Mouse (Mus musculus): ENCODE results near the gene Gm5148. TPM values are rescaled to one million over a fixed set of nuclear protein-coding genes. Genes with fewer than 3 reads are reported as not detected.
A peak's percentile ranks its signal among the peaks of the same experiment; 100 is the strongest.

Gene Gm5148
- polyA plus RNA-seq, 1 experiment: 1.1 TPM

- no peak for DNase-seq (ENCODE audit: low read depth, low spot score)
- 41% methylated on average over 14 of the region's 14 CpGs for WGBS
These were observed 19.5 kb downstream of the Gm5148 start for GRCm38 (mm10) chr3:37704701-37705279.

GRCm38 (mm10) chr3:37703066-37703465 lies 21.2 kb downstream of the Gm5148 start:
- 94% methylated on average over 6 of the region's 6 CpGs for WGBS
- DNase-seq (ENCODE audit: low read depth, low spot score): no peak

DNA sequence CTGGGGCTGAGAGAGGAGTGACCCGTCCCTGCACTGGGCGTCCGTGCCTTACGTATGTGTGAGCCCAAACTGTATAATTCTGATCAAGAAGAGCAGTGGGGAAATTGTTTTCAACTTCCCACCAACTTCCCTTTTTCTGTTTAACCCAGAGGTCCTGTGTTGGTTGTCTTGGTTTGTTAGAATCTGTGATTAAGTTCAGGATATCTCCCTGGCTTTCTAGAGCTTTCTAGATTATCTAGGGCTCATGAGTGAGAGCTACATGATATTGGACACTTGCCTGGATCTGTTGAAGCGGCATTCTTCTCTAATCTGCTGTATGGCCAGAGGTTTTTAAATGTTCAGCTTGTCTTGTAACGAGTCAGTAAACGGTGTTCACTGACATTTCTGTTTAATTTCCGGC lies 30.7 kb downstream of the Gm5148 start:
- 78% methylated on average over 8 of the region's 8 CpGs for WGBS
- DNase-seq (ENCODE audit: low read depth, low spot score): no peak

GRCm38 (mm10) chr3:37692945-37693344 lies 31.3 kb downstream of the Gm5148 start:
- no peak for DNase-seq (ENCODE audit: low read depth, low spot score)
- WGBS: 78% methylated on average over 4 of the region's 4 CpGs

- 23% methylated on average over 28 of the region's 28 CpGs for WGBS
These were observed 36.9 kb downstream of the Gm5148 start for GRCm38 (mm10) chr3:37687158-37687980.

GRCm38 (mm10) chr3:37686751-37687150 lies 37.5 kb downstream of the Gm5148 start:
- no peak for DNase-seq (ENCODE audit: low read depth, low spot score)
- 36% methylated on average over 6 of the region's 6 CpGs for WGBS

More at GRCm38 (mm10) chr3:37687158-37687980, 36.9 kb downstream of the Gm5148 start:
- peak; percentile 56 for DNase-seq (ENCODE audit: low read depth, low spot score)

GRCm38 (mm10) chr3:37686219-37686618 lies 38.1 kb downstream of the Gm5148 start:
- 60% methylated on average over 7 of the region's 7 CpGs for WGBS
- DNase-seq (ENCODE audit: low read depth, low spot score): no peak

GRCm38 (mm10) chr3:37676291-37676690 lies 48.0 kb downstream of the Gm5148 start:
- 85% methylated on average over 8 of the region's 8 CpGs for WGBS
- DNase-seq (ENCODE audit: low read depth, low spot score): no peak

- DNase-seq (ENCODE audit: low read depth, low spot score): no peak
These were observed 49.2 kb downstream of the Gm5148 start for GRCm38 (mm10) chr3:37675056-37675525.

GRCm38 (mm10) chr3:37673513-37674261 lies 50.6 kb downstream of the Gm5148 start:
- WGBS: 59% methylated on average over 13 of the region's 13 CpGs
- no peak for DNase-seq (ENCODE audit: low read depth, low spot score)

More at GRCm38 (mm10) chr3:37675056-37675525, 49.2 kb downstream of the Gm5148 start:
- WGBS: 73% methylated on average over 11 of the region's 11 CpGs

DNA sequence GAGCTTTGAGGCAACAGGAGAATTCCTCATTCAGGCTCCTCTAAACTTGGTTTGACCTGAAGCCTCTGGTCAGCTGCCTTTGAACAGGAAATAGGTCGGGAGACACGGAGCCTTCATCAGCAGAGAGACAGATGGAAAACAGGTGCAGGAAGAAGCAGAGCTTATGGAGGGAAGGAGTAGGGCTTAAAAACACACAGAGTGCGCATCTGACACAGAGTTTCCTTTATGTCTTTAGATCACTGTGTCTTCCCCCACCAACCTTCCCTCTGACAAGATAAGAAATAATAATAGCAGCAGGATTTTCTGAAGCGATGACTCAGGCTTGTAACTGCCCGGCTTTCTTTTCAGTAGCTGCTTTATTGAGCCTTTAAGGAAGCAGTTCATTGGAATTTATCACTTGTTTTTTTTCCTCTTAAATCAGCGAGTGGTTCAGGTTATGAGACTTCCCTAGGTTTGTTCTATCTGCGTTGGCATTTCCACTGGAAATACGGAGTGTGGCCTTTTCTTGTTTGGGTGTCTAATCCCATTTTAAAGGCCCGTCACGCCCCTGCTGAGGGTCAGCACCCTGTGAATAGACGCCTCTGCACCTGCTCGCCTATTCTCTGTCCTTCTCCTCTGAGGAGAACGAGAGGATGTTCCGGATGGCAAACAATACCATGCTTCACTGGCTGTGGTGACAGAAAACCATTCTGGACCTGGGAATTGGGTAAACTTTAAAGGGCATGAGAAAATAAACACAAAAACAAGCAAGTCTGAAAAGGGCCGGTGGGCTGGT lies 51.8 kb downstream of the Gm5148 start:
- no peak for DNase-seq (ENCODE audit: low read depth, low spot score)
- 25% methylated on average over 15 of the region's 15 CpGs for WGBS

DNA sequence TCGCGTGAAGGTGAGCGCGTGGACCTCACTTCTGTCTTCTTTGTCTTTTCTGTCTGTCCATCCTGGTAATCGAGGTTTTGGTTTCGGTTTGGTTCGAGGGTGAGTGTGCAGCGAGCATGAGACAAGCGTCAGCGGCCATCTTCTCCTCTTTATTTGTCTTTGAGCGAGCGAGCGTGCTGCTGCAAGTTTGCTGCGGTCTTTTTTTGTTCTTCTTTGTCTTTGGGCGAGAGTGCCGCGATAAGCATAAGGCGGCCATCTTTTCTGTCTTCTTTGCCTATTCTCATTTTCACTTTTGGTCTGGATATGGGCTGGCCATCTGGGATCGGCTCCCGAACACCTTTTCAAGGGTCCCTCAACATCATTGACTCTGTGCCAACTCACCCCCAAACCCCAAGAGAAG lies 55.2 kb downstream of the Gm5148 start:
- no peak for DNase-seq (ENCODE audit: low read depth, low spot score)
- 97% methylated on average over 20 of the region's 20 CpGs for WGBS

- 93% methylated on average over 12 of the region's 12 CpGs for WGBS
- no peak for DNase-seq (ENCODE audit: low read depth, low spot score)
These were observed 55.6 kb downstream of the Gm5148 start for GRCm38 (mm10) chr3:37668652-37669051.

DNA sequence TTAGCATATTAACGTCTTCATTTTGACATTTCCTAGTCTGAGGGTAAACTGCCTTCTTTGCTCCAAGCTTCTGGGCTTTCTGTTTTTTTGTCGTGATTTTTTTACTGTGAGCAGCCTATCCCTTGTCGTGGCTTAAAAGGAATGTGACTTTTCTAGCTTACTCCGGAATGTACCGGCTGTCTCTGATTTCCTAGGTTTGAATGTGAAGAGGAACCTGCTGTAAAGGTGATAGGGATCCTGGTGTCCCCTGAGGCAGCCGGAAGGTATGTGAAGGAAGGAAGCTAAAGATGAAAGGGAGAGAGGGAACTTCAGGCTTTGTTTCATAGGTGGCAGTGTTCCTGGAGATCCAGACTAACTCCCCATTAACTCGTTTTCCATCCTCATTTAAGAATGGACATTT lies 56.6 kb downstream of the Gm5148 start:
- no peak for DNase-seq (ENCODE audit: low read depth, low spot score)
- 45% methylated on average over 7 of the region's 7 CpGs for WGBS

GRCm38 (mm10) chr3:37667119-37667467 lies 57.2 kb downstream of the Gm5148 start:
- WGBS: 15% methylated on average over 2 of the region's 2 CpGs

GRCm38 (mm10) chr3:37666291-37667118 lies 57.8 kb downstream of the Gm5148 start:
- 20% methylated on average over 9 of the region's 9 CpGs for WGBS

More at GRCm38 (mm10) chr3:37667119-37667467, 57.2 kb downstream of the Gm5148 start:
- DNase-seq (ENCODE audit: low read depth, low spot score): no peak

More at GRCm38 (mm10) chr3:37666291-37667118, 57.8 kb downstream of the Gm5148 start:
- no peak for DNase-seq (ENCODE audit: low read depth, low spot score)

All from large intestine, adult 2 months (tissue).